Mouse (Mus musculus) stomach, embryonic 16.5 days (tissue): ENCODE results near the gene Cacnb4. TPM values are rescaled to one million over a fixed set of nuclear protein-coding genes. Genes with fewer than 3 reads are reported as not detected.

ENCODE experiments used
- ATAC-seq: fragments of 200-750 bp; cut with Nextera tagmentation; 2 replicates; pipeline ENCODE4 v1.8.0; 2017; ENCODE audit warnings: moderate number of reproducible peaks, moderate TSS enrichment; ENCODE audit not compliant: insufficient read depth, low FRiP score
- H3K27ac ChIP-seq: fragments of 300-500 bp; sonication (generic); 2 replicates; pipeline ENCODE4 v1.5.1; 2014; ENCODE audit warnings: low read length
- H3K27me3 ChIP-seq: fragments of 300-500 bp; sonication (generic); 2 replicates; pipeline ENCODE4 v1.6.1; 2014; ENCODE audit warnings: low read length, control low read depth, mixed read lengths; ENCODE audit not compliant: control insufficient read depth, insufficient read depth
- H3K36me3 ChIP-seq: fragments of 300-500 bp; sonication (generic); 2 replicates; pipeline ENCODE4 v1.6.1; 2014; ENCODE audit warnings: low read length; ENCODE audit not compliant: control insufficient read depth, insufficient read depth
- H3K4me1 ChIP-seq: fragments of 300-500 bp; sonication (generic); 2 replicates; pipeline ENCODE4 v1.6.1; 2014; ENCODE audit warnings: low read length, control low read depth, mixed read lengths; ENCODE audit not compliant: control insufficient read depth, insufficient read depth
- H3K4me2 ChIP-seq: fragments of 300-500 bp; sonication (generic); 2 replicates; pipeline ENCODE4 v1.6.1; 2014; ENCODE audit warnings: low read depth, low read length, mixed read lengths
- H3K4me3 ChIP-seq: fragments of 300-500 bp; sonication (generic); replicated peaks from 2 replicates; pipeline ENCODE4 v1.5.1; 2014; ENCODE audit warnings: mild to moderate bottlenecking, low read length
- H3K9ac ChIP-seq: fragments of 300-500 bp; sonication (generic); 2 replicates; pipeline ENCODE4 v1.6.1; 2014; ENCODE audit warnings: low read length
- H3K9me3 ChIP-seq: fragments of 300-500 bp; sonication (generic); replicated peaks from 2 replicates; pipeline ENCODE4 v1.6.1; 2016; ENCODE audit warnings: low read length, control low read depth; ENCODE audit not compliant: control insufficient read depth
- WGBS: fragments of 180-500 bp; shearing (Covaris S2); extraction: QIAGEN DNeasy Blood & Tissue Kit; methylation state at CpG from one replicate; pipeline ENCODE4 v1.1.7; 2014; 5-methylcytosine and 5-hydroxymethylcytosine counted together
- polyA plus RNA-seq: library from polyadenylated mRNA; unstranded; fragments of >200 nt; fragmentation: Nextera tagmentation; extraction: Ambion mirVana; gene quantifications from 2 replicates; pipeline ENCODE4 v1.2.1, GENCODE M21; 2015

Cacnb4 gene
- polyA plus RNA-seq, 1 experiment from 2014 or later = 1.1 TPM

DNA sequence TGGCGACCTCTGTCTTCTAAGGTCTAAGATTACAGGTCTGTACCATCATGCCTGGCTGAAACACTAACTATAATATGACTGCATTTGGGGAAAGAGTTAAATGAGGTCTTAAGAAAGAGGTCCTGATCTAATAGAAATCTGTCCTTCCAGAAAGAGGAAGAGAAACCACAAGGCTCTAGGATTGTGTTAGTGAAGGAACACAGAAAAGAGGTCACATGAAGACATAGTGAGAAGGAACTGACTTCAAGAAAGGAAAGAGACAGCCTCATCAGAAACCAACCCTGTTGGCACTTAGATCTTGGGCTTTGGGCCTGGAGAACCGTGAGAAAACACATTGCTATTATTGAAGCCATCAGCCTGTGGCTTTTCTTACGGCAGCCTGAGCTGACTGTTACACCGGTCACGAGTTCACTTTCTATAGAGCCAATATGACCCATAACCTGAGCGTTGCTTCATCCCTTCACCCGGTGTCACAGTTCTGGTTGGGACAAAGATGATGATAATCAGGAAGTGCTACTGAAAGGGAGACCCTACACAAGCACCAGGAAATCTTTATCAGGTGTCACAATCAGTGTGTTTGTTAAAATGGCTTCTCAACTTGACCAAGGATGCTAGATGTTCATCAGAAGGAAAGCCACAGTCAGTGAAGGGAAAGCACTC, 153.4 kb downstream of the Cacnb4 start:
- Histone ChIP-seq H3K9me3 (no peaks in the 10 kb centered on the region), H3K27ac (no peak overlapping the region), H3K4me2 (no peak overlapping the region), H3K9ac (no peak overlapping the region), H3K4me1 (no peaks in the 10 kb centered on the region), H3K4me3 (no peak overlapping the region), H3K36me3 (no peaks in the 10 kb centered on the region), H3K27me3 (no peaks in the 10 kb centered on the region)
- WGBS = 87% methylated on average over 7 of the region's 7 CpGs
- no peak for ATAC-seq

DNA sequence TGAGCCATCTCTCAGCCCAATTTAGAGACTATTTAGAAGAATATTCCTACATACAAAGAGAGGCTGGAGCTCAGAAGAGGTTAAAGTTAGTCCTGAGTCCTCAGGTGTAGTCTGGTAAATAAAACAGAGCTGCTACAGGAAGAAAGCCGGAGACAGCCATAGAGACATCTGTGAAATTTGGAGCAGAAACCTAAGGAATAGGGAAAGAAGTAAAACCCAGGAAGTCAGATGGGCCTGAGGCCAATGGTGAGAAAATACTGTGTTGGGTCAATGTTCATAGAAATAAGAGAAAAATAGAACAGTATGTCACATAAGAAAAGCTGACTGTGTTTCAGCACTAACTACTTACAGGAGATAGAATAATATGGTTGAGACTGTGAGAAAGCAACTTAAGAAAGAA, 155.6 kb downstream of the Cacnb4 start:
- no peaks in the 10 kb centered on the region for H3K9me3 ChIP-seq
- no peak overlapping the region for H3K9ac ChIP-seq
- no peak overlapping the region for H3K27ac ChIP-seq
- H3K4me2 ChIP-seq = no peak overlapping the region
- no peaks in the 10 kb centered on the region for H3K36me3 ChIP-seq
- 64% methylated on average over 1 of the region's 1 CpGs for WGBS
- no peaks in the 10 kb centered on the region for H3K27me3 ChIP-seq
- no peak overlapping the region for H3K4me3 ChIP-seq
- no peaks in the 10 kb centered on the region for H3K4me1 ChIP-seq
- ATAC-seq = no peak

DNA sequence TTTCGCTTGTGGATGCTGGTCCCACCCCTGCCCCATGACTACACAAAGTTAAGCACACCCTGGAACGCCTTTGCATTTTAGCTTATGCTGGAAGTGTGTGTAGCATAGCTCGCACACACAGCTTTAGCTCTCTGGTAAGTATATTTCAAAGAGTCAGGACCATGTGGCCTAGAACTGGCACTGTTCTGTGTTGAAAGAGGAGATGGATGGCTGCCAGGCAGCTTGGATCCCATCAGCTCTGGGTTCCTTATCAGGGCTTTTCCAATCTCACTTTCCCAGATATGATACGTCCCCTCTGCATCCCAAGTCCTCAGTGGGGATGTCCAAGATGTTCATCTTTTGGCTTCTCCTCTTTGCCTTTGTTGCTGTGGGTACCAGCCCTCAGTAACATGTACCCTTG, 157.9 kb downstream of the Cacnb4 start:
- no peaks in the 10 kb centered on the region for H3K27me3 ChIP-seq
- no peaks in the 10 kb centered on the region for H3K36me3 ChIP-seq
- no peak overlapping the region for H3K27ac ChIP-seq
- no peak overlapping the region for H3K4me2 ChIP-seq
- no peak overlapping the region for H3K9ac ChIP-seq
- H3K4me3 ChIP-seq = no peak overlapping the region
- ATAC-seq = no peak
- no peaks in the 10 kb centered on the region for H3K4me1 ChIP-seq
- no peaks in the 10 kb centered on the region for H3K9me3 ChIP-seq
- 85% methylated on average over 4 of the region's 4 CpGs for WGBS

DNA sequence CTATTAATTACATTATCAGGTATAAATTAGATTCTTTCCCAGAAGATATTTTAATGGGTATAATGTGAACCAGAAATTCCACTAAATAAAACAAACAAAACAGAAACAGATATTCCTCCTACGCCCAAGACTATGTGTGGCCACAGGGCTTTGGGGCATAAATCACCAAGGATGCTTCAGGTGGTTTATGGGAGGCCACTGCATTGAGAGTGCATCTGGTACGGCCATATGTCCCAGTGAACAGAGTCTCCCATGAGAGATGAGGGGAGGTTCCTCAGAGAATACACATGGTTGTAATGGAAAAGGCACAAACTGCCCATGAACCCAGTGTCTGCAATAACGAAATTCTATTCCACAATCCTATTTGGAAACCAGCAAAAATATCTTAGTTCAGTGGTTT, 160.1 kb downstream of the Cacnb4 start:
- ATAC-seq = no peak
- 79% methylated on average over 3 of the region's 3 CpGs for WGBS
- Histone ChIP-seq H3K27ac (no peak overlapping the region), H3K4me1 (no peaks in the 10 kb centered on the region), H3K4me2 (no peak overlapping the region), H3K36me3 (no peaks in the 10 kb centered on the region), H3K4me3 (no peak overlapping the region), H3K9me3 (no peaks in the 10 kb centered on the region), H3K27me3 (no peaks in the 10 kb centered on the region), H3K9ac (no peak overlapping the region)

DNA sequence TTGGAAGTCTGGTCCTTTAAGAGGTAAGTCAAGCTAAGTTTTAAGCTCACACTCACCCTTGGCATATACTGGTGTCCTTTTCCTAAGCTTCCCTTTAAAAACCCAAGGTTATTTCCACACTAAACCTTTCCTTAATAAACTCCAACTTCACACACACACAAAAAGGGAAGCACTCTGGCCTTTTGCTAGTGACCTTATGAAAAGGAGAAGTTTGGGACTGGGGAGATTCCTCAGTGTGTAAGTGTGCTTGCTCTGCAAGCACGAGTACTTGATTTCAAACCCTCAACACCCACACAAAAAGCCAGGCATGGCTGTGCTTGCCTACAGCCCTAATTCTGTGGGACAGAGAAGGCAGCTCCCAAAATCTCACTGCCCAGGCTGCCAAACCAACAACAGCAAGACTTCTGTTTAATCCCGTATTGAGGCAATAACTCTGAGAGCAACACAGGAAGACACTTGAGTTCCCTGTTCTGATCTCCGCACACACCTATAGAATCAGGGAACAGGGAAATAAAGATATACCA, 163.7 kb downstream of the Cacnb4 start:
- H3K4me1 ChIP-seq = no peaks in the 10 kb centered on the region
- H3K9ac ChIP-seq = no peak overlapping the region
- H3K36me3 ChIP-seq = no peaks in the 10 kb centered on the region
- H3K27ac ChIP-seq = no peak overlapping the region
- no peaks in the 10 kb centered on the region for H3K9me3 ChIP-seq
- H3K4me2 ChIP-seq = no peak overlapping the region
- WGBS = 70% methylated on average over 3 of the region's 3 CpGs
- H3K4me3 ChIP-seq = no peak overlapping the region
- no peaks in the 10 kb centered on the region for H3K27me3 ChIP-seq
- no peak for ATAC-seq

DNA sequence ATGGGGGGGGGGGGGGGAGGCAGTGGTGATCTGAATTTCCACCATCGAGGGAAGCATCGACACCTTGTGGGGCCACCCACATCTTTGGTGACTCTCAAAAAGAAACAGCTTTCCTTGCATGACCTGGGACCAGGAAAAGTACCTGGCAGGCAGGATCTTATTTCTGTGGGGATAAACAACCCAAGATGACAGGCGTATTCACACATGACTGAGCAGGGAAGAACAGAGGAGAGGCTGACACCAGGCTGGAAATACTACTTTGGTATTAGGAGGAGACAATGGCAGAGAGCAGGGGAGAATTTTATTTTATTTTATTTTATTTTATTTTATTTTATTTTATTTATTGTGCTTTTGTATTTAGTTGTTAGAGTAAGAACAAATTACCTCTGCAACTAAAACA, 164.4 kb downstream of the Cacnb4 start:
- no peak for ATAC-seq
- Histone ChIP-seq H3K27ac (no peak overlapping the region), H3K4me3 (no peak overlapping the region), H3K27me3 (no peaks in the 10 kb centered on the region), H3K4me1 (no peaks in the 10 kb centered on the region), H3K36me3 (no peaks in the 10 kb centered on the region), H3K4me2 (no peak overlapping the region), H3K9me3 (no peaks in the 10 kb centered on the region), H3K9ac (no peak overlapping the region)
- WGBS = 48% methylated on average over 3 of the region's 3 CpGs

DNA sequence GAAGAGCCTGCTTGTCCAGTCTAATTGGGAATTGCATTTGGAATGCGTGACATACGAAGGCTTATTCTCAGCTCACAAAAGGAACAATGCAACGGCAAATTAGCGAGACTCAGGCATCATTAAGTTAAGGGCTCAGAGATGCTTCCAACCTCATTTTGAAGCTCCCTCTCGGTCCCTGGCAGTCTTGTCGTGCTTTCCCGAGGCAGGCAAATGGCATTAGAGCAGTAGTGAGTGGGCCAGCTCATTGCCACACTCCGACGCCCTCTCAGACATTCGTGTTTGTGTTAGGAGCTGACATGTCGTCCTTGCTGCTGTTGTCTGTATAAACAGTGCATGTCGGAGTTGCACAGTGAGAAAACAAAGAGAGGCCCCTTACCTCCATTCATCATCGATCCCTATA, 164.8 kb downstream of the Cacnb4 start:
- Histone ChIP-seq H3K4me2 (no peak overlapping the region), H3K27me3 (no peaks in the 10 kb centered on the region), H3K9me3 (no peaks in the 10 kb centered on the region), H3K4me3 (no peak overlapping the region), H3K27ac (no peak overlapping the region), H3K36me3 (no peaks in the 10 kb centered on the region), H3K9ac (no peak overlapping the region), H3K4me1 (no peaks in the 10 kb centered on the region)
- 35% methylated on average over 13 of the region's 13 CpGs for WGBS
- no peak for ATAC-seq

DNA sequence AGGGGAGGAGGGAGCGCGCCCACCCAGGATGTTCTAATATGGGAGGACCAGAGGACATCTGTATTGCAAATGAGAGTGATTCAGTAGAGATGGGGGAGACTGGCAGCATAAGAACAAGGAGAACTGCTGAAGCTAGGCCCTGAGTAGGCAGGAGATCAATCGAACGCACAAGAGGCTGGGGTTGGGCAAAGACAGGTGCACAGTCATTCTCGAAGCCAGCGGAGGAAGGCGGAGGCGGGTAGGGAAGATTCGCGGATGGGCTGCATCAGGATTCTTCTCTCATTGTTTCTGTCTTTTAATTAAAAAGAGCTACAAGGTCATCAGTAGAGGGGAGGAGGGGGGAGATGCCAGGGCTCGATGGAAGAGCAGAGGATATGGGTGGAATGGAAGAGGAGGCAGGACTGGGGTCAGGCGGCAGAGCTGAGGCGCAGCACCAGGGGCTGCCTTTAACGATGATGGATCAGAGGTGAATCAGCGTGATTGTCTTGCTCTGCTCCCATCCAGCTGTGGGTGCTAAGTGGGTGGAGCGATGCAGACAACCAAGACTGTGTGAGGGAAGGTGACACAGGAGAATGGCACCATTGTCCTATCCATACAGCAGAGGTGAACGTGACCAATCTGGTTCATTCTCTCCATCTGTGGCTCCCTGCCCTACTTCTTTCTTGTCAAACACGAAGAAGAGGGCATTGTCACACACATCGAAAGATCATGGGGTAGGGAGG, 166.7 kb downstream of the Cacnb4 start:
- Histone ChIP-seq H3K9ac (no peak overlapping the region), H3K27me3 (no peaks in the 10 kb centered on the region), H3K4me3 (no peak overlapping the region), H3K9me3 (no peaks in the 10 kb centered on the region), H3K4me2 (no peak overlapping the region), H3K27ac (no peak overlapping the region), H3K4me1 (no peaks in the 10 kb centered on the region), H3K36me3 (no peaks in the 10 kb centered on the region)
- no peak for ATAC-seq
- 73% methylated on average over 19 of the region's 19 CpGs for WGBS

DNA sequence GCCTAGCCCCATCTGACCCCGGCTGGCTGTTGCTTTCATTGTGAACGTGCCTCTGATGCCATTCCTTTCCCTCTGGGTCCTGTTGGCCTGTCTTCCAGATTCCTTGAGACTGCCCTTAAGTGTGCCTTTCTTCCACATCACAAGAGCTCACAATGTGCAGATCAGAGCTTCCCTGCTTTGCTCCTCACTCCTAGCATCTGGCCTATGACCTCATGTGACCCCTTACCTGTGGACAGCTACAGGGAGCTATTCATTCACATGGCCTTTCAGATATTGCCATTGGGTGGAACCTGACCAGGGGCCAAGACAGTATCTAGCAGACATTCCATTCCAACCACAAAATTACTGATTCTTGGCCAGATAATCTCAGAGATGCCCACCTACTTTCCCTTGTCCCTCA, 171.5 kb downstream of the Cacnb4 start:
- no peaks in the 10 kb centered on the region for H3K36me3 ChIP-seq
- no peak overlapping the region for H3K27ac ChIP-seq
- H3K9ac ChIP-seq = no peak overlapping the region
- H3K4me1 ChIP-seq = no peaks in the 10 kb centered on the region; the same call in 1 of the 2 replicates
- H3K27me3 ChIP-seq = no peaks in the 10 kb centered on the region
- no peak; the same call in 1 of the 2 replicates for ATAC-seq
- WGBS = 87% methylated on average over 2 of the region's 2 CpGs
- no peaks in the 10 kb centered on the region for H3K9me3 ChIP-seq
- H3K4me3 ChIP-seq = no peak overlapping the region
- H3K4me2 ChIP-seq = no peak overlapping the region
